Mouse (Mus musculus): ENCODE measurements around the gene Nsf.
A peak's percentile ranks its signal among the peaks of the same experiment; 100 is the strongest.

The Nsf gene

DNA sequence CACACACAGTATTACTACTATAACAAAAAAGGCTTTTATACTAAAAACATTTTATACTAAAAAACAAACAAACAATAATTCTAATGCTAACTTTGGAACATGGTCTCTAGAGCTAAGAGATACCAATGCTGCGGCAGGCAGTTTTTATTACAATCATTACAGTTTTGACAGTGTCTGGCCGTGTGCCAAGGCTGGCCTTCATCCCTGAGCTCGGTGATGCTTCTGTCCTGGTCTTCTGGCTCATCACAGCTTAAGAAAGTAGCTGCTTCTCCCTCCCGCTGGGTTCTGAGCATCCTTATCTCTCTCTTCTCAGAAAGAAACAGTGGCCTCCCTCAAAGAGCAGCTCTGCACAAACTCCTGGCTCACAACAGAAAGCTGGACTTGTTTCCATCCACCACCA is 123.9 kb downstream of the Nsf start:
- DNase-seq = no peak

DNA sequence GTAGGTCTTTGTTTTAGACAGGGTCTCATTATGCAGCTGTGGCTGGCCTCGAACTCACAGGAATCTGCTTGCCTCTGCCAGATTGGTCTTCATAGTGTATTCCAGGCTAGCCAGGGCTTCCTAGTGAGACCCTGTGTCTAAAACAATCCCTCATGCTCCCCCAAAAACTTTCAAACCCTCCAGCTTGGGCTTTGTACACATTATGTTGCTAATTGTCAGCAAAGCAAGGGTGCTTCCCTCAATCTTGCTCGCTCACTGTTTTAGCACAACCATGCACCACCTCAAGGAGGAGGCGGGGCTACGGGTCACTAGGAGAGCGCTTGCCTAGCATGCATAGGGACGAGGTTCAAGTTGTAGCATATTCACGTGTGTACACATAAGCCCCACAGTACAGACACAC is 125.0 kb downstream of the Nsf start:
- DNase-seq = no peak

DNA sequence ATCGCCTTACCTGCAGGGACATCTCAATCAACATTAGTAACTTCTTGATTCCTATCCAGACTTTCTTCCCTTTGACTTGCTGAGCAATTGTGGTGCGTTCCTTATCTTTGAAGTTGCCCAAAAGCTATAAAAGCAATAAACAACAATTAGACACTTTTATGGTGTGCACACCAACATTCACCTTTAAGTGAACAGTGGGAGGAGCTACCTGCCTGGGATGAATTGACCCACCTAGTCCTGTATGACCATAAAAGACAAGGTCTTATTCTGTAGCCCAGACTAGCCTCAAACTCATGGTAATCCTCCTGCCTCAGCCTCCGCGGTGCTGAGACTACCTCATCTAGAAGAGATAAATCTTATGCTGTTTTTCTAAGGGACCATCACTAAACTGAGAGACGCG is 126.7 kb downstream of the Nsf start:
- no peak for DNase-seq

DNA sequence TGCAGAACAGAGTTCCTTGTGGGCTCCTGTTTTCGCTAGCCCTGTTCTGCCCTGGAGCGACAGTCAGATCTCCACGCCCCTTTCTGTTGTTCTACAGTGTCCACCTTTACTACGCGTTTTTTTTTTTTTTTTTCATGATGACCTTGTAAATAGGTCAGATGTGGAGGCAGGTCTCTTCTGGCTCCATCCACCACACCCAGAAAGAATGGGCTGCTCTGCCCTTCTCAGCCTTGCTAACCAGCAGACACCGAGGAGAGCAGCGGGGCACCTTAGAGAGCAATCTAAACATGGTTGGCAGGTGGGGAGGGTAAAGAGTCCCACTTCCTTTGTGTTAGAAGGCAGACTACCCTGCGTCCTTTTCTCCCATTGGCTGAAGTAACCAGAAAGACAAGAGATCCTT is 137.1 kb downstream of the Nsf start:
- DNase-seq = no peak

DNA sequence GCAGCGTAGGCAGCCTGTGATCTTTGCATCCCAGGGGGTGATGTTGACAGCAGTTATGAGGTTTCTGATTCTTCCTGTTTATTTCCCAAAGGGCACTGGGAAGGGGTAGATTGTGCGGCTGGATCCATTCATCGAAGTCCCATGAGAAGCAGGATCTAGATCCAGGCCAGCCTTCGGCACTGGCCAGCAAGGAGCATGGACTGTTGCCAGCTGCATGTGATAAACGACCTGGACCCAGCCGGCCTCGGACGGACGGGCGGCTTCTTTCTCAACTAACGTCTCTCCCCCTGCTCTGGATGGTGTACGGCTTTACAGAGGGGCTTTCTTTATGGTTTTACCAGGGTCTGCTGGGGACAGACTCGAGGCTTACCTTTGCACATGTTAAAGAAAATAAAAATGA is 137.9 kb downstream of the Nsf start:
- DNase-seq = peak; percentile 40

DNA sequence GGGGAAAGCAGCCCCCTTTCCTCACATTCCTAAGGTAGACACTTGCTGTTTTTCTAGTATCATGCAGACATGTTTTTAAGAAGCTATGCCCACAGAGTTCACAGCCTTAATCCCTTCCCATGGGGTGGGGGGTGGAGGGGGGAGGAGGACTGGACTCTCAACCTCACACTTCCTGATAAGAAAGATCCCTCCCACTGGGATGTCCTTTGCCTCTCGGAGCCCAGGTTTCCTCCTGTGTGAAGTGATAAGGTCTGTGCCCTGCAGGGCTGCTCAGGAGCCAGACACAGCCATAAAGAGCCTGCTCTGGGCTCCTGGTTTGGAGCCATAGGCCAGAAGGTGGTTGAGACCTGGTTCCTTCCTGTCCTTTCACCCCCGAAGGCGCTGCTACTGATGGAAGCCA is 139.0 kb downstream of the Nsf start:
- DNase-seq = no peak

DNA sequence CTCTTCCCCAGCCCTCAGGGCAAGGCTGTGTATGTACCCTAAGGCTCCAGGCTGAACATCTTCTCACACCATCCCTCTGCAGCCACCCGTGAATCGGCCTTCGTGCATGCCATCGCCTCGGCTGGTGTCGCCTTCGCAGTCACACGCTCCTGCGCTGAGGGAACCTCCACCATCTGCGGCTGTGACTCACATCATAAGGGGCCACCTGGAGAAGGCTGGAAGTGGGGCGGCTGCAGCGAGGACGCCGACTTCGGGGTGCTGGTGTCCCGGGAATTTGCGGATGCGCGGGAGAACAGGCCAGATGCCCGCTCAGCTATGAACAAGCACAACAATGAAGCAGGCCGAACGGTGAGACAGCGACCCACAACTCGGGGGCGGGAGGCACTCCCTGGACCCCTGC is 142.6 kb downstream of the Nsf start:
- peak; percentile 32 for DNase-seq

DNA sequence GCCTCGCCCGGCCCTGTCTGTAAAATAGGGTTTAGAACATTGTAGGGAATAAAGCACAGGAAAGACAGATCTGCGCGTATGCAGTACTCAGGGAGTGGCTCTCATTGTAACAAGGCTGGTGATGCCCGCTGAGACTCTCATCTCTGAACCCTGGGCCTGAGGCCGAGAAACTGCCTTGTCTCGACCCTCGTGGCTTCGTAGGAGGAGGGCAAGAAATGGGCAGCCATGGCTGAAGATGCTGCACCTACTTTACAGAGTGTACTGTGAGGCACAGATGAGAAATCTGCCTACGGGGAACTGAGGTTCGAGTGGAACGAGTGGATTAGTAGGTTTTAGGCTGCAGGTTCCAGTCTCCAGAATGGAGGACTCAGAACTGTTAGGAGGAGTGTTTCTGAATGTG is 143.2 kb downstream of the Nsf start:
- no peak for DNase-seq

DNA sequence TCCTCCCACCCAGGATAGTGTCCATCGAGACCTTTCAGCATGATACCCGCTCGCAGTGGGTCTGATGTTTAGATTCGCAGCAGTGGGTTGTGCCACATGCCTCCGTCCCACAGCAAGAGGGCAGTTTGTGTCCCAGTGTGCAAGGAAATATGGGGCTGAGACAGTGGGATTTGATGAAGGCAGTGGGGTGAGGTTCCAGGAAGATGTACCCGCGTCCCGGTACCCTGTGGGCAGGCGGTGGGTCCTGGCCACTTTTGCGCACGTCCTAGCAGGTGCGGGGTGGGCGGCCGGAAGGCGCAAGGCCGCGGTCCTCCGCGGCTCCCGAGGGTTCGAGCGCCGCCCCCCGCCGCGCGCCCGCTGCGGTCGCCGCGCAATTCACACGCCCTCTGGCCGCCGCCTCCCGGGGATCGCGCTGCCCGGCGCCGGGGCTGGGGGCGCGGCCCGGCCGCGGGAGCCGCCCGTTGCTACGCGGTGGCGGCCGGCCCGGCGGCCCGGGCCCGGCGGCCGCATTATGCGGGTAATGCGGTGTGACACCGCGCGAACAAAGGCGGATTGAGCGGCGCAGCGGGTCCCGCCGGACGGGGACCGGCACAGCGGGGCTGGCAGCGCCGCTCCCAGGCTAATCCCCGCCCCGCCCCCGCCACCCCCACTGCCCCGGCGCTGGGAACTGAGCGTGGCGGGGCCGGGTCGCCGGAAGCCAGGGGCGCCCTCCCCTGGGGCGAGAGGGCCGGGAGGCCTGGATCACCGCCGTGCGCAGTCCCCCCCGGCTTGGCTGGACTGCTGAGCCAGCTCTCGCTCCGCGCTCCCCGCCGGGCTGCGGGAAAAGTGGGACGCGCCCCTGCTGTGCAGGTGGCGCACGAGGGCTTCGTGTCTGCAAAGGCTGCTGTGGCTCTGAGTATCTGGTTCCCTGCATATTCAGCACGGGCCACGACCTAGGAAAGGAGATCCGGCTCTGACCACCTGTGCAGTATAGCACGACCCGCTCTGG is 144.0 kb downstream of the Nsf start:
- DNase-seq = peak; percentile 40

DNA sequence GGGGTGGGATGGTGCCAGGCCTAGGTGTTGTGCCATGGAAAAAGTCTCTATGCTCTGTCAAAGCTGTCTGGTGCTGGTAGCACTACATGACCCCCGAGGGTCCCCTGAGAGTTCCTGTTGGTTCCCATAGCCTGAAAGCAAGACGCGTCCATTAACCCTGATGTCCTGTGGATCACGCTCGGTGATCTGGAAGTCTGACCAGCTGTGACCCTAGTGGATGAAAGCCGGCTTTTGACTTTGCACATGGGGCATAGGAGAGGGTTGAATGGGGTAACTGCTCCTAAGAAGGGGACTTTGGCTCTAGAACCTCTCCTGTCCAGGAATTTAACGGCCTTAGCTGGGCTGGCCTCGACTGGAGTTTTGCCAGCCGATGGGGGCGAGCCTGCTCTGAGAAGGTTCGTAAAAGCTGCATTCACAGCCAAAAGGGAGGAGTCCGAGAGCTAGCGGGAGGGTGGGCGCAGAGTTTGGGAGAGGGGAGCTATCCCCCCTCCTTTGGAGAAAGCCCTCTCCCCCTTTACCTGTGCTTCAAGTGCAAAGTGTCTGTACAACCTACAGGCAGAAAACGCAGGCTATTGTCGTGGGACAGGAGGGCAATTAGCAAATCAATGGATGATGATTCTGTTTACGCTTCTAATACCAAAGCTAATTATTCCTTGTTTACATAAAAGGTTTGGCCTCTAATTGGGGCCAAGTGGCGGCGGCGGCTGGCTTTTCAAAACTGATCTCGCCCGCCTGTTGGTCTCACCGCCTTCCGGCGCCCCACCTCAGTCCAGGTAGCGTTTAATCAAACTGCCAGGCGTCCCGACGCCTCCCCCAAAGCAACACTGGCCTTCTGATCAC is 144.9 kb downstream of the Nsf start:
- peak; percentile 45 for DNase-seq

DNA sequence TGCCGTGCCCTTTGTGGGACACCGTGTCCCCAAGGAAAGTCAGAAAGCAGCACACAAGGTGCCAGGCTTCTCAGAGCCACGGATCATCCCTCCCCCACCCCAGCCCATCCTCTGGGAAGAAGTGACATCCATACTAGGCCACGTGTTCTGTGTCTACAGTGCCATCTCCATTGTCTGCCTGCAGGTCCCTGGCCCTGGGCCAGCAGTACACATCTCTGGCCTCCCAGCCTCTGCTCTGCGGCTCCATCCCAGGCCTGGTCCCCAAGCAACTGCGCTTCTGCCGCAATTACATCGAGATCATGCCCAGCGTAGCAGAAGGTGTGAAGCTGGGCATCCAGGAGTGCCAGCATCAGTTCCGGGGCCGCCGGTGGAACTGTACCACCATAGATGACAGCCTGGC is 145.9 kb downstream of the Nsf start:
- DNase-seq = peak; percentile 67

DNA sequence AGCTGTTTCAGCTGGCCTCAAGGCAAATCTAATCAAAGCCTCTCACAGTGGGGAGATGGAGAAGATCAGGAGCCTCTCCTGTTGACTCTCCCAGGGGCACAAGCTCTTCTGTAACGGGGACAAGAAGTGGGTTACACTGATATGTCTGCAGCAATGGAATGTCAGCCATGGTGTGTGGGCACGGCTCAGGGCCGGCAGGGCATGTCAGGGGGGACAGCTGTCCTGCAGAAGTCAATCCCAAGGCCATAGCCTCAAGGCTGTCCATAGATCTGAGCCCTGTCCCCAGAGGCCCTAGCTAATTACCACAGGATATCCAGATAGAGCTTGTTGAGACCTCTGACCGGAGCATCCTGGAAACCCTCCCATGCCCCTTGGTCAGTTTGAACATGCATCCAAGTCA is 149.1 kb downstream of the Nsf start:
- DNase-seq = no peak

DNA sequence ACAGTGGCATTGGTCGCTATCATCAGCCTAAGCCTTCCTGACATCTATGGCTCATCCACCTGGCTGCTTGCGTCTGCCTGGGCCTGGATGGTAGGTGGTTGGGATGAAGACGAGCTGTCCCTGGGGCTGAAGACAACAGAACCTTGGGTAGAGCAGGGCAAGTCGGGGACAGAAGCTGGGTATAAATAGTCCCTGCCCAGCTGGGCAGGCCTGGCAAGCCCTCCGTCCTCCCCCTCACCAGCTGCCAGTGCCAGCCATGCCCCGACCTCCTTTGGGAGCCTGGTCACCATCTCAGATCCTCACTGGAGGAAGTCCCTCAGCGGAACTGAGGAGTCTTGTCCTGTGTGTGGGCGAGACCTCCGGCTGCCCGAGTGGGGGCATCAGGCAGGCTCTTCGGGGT is 149.7 kb downstream of the Nsf start:
- peak; percentile 82 for DNase-seq

DNA sequence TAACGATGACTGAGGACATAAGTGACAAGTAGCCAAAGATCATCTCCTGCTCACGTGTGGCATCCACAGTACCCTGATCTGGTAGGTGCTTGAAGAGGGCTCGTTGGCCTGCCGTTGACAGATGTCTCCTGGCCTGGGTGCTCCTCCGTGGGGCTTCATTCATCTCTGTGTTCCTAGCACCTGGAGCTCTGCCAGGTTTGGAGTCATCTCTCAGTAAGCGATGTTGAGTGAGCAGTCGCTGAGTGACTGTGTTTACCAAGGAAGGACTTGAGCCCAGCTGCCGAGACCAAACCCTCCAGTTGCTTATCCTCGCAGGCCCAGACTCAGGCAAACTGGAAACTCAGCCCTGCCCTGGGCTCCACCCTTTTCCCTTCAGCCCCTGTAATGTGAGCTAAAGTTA is 152.7 kb downstream of the Nsf start:
- no peak for DNase-seq

DNA sequence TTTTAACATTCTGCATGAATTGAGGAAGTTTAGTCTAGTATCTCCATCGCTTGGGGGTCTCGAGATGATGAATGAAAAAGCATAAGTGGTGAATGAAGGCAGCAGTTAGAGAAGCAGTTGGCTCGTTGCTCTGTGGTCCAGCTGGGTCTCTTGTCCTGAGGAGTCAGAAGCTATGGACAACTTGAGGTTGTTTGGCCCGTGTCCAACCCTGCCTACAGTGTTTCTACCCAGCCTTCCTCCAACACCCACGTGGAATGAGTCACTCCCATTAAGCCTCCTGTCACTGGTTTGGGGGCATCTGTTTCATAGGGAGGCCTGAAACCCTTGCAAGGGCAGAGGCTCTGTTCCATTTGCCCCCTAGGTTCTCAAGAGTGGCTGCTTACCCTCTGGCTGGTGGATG is 163.9 kb downstream of the Nsf start:
- peak; percentile 36 for DNase-seq

DNA sequence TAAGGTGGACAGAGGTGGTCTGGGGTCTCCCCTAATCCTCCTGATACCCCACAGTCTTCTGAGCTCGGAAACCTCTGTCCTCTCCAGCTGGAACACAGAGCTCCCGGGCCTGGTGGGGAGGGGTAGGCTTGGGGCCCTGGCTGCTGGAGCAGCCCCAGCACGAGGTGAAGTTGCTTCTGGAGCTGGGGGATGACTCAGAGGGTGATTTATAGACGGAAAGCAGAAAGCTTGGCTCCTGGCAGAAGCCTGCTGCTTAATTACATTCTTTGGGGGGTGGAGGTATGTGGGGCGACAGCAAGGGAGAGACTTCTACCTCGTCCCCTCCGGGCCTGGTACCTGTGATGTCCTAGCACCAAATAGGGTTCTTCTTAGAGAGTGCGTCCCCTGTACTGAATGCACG is 173.7 kb downstream of the Nsf start:
- no peak for DNase-seq

DNA sequence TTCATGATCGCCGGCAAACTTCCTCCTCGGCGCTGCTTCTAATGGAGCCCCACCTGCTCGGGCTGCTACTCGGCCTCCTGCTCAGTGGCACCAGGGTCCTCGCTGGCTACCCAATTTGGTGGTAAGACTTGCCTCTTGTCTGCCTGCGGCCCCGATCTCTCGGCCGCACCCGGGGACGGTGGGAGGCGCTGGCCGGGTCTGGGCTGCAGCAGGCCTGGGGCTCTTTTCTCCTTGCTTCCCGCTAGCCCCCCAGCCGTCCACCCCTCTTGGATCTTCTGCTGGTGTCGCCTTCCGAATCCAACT is 179.7 kb downstream of the Nsf start:
- DNase-seq = no peak

DNA sequence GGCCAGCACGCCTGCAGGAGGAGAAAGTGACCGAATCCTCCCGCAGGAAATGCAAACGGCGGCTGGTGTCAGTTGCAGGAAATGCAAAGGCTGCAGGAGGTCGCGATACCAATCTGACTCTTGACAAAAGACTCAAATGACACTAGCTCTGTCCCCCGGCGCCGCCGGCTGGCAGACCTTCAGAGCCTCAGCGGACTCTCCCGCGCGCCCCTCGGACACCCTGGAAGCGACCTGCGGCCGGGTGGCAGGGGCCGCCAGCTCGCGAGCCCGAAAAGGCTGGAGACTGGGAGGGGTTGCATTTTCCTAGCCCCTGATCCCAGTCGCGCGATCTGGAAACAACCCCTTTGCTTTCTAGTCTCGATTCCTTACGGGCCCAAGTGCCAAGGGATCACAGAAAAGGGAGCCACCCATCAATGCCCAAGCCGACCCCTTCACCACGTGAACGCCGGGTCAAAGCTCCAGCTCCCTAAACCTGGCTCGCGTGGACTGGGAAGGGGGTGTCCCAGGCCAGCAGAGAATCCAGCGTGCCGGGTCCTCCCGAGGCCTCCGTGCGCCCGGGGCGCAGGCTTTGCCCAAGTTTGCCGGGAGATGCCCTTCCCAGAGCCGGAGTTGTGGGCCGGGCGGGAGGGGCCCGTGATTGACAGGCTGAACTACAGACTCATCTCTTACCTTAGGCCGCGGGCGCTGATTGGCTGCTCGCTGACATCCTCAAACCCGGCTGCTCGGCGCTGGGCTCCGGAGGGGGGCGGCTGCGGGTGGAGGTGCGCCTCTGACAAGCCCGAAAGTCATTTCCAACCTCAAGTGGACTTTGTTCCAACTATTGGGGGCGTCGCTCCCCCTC is 180.2 kb downstream of the Nsf start, which contains the start of gene Wnt3:
TSS of gene Wnt3 (plus strand) at position 764 of the 841 bp plus-strand sequence.
- DNase-seq = peak; percentile 45

DNA sequence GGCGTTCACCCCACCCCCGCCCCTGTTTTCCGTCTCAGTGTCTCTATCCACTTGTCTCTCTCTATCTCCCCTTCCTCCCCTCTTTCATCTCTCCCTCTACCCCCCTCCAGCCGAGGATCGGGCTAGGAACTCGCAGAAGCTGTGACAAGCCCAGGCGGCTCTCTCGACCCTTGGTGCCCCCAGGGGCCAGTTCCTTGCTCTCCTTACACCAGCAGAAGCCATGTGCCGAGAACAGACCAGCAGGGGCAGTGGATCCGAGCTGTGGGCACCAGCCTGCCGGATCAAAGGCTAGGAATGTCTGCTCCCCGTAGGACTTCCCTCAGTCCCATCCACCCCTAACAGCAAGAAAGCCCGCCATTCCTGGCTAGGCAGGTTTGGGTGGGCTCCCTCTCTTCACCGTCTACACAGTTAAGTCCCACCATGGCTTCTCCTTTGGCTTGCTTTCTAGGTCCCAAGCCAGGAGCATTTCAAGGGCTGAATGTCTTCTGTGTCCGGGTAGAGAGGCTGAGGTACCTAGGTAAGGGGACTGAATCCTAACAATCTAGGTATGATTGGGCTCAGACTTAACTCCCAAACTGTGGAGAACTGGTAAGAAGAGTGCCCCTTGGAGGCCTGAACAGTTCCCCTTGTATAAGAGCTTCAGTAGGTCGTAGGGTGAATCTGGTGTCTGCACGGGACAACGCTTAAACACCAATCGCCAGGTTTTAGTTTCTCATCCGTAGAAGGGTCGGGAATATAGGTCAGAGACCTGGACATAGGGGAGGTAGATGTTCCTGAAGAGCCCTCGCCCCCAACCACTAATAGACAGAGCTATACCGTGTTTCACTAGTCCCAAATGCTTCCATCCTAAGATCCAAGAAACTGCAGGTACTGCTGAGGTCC is 181.1 kb downstream of the Nsf start:
- no peak for DNase-seq

Measured in cerebellum, adult 11-12 months (tissue).